Mouse (Mus musculus): ENCODE results near the gene Mybbp1a.

Mybbp1a gene

DNA sequence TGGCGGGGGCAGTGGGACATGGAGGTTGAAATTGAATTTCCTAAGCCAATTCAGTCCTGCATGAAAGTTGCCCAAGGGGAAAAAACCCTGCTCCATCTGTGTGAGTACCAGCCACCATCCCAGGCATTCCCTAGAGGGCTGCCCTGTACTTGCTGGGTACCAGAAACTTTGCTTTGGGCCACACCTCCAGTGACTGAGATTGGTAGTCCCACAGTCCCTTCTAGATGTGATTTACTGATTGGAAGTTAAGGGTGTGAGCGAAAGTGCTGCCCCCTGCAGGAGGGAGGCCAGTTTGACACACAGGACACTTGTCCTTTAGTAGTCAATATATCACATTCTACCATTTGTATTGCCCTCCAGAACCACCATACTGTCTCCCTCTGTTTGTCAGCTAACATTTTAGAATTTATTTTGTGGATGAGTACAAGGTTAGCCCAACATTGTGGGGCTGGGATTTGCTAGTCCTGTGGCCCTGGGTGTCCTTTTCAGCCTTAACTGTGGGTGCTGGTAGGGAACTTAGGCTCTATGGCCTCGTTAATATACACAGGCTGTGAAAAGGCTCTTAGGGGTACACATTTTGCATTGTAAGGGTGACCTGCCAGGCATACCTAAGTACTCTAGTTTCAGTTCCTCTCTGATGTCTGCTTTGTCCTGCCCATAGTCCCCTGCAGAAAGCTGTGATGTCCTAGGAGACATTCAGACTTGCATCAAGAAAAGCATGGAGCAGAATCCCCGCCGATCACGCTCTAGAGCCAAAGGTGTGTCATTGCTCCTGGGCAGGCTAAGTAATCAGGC, 5.4 kb downstream of the Mybbp1a start:
- no peak for DNase-seq (ENCODE audit: low read depth, low spot score)

DNA sequence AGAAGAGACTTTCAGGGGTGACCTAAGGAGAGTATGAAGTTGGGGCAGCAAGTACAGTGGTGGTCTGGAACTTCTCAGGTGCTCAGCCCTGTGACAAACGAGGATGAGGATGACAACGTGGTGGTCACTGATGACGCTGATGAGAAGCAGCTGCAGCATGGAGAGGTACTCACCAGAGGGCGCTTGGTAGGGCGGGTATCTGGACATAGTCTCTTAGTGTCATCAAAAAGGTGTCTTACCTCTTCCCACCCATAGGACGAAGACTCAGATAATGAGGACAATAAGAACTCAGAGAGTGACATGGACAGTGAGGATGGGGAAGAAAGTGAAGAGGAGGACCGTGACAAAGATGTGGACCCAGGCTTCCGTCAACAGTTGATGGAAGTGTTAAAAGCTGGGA, 6.3 kb downstream of the Mybbp1a start:
- DNase-seq (ENCODE audit: low read depth, low spot score), result no peak

DNA sequence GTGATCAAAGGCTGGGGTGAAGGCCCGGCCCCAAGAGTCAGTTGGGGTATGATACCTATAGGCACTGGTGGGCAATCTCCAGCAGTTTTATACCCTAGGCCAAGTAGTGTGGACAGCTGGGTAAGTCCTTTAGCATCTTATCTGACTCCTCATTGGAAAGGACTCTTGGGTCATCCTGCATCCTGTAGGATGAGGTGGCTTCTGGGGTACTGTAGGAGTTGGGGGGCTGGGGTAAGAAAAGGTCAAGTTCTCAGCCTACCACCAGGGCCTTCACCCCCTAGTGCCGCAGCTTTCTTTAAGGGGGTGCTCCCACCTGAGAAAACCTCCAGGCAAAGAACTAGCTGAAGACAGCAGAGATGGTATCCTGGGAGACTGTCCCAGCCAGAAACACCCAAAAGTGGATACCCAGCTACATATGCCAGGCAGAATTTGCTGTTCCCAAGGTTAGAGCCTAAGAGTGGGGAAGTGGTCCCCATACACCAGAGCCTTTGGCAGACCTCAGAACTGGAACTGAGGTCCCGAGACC, 11.0 kb downstream of the Mybbp1a start:
- DNase-seq (ENCODE audit: low read depth, low spot score), result no peak

DNA sequence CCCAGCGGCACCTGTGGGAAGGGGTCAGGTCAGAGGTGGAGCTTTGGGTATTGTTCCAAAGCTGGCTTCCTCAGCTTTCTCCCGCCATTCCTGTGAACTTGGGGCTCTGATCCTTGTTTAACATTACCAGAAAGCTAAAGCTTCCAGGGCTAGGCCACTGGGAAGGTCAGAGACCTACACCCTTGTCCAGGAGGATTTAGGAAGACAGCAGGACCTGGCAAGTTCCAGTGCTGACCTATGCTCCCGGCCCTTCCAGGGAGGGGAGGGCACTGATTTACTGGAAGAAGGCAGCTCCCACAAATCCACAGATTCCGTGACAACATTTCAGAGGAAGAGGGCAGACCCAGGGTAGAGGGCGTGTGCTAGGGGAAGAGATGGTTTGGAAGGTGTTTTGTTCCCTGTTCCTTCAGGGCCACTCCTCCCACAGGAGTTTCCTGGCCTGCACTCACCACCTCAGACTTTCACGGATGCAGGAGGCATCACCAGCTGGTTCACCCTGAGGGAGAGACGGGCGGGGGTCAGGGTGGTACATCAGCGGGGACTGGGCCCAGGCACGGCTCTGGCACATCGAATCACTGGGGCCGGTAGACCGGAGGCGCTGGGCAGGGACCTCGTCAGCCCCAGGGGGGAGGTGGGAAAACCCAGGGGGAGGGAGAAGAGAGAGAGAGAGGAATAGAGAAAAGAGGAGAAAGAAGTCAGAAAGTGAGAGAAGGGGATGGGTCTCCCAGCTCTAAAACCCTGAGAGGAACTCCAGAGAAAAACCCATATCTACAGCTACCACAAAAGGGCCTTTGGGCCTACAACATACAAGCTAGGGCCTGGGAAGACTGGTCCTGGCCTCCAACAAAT, 12.2 kb downstream of the Mybbp1a start:
- no peak for DNase-seq (ENCODE audit: low read depth, low spot score)

DNA sequence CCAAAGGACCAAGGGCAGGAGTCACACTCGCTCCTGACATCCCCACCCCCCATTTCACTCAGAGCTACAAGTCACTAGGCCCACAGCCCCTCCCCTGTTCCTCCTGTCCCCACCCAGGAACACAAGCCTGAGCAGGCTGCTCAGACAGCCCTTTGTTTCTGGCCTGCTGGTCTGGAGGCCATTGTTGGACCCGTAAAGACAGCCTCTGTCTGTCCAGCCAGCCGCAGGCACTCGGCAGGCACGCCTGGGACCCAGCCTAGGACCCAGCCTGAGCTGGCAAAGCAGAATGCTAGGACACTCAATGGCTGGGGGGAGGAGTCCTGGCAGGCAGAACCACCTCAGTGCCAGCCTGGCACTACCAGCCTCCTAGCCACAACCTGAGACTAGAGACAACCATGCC, 14.5 kb downstream of the Mybbp1a start:
- no peak for DNase-seq (ENCODE audit: low read depth, low spot score)

DNA sequence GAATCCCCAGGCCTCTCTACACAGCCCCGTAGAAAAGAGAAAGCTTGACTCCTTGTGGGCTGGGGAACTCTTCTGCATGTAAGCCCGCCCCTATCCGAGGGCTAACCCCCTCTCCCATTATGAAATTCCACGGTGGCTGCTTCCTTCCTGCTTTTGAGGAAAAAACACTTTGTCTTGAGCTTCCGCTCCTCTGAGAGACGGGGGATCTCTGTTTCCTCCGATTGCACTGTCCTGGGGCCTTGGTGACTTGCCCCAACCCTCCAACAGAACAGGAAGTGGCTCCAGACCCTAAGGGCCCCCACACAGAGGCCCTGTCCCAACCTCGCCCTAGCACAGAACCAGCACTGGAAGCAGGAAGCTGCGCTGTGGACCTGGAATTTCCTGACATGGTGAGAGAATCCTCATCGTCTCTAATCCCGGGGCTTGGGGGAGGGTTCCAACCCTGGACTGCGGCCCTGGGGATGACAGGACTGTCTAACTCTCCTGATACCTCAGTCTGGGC, 16.9 kb downstream of the Mybbp1a start:
- no peak for DNase-seq (ENCODE audit: low read depth, low spot score)

DNA sequence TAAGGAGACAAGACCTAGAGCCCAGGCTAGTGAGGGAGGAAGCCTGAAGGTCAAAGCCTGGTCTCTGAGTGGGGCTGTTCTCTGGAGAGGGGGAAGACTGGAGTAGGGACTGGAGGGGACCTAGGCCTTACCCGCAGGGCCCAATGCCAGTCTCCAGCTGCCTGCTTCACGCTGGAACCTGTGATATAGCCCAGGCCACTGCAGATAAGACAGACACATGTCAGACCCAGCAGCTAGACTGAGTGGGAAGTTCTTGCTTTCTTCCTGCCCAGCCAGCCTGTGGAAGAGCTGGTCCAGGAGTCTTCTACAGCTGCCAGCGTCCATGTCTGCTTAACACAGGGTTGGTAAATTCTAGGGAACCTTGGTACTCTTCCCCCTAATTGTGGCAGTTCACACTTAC, 17.3 kb downstream of the Mybbp1a start:
- no peak for DNase-seq (ENCODE audit: low read depth, low spot score)

DNA sequence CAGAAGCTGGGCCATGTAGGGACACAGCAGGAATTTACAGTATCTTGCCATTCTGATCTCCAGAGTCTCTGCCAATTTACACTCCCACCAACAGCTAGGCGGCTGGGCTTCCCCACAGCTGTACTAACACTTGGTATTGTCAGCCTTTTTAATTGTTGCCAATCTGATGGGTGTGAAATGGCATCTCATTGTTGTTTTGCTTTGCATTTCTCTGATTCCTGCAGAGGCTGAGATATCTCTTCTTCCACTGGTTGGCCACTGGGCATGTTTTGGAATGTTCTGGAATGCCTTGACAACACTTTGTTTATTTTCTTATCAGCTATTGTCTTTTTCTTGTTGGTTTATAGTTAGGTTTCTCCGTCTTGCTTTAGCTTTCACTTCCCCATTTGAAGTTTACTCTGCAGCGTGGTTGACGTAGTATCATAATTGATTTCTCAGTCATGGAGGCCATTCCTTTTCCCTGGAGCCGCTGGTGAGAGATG, 20.4 kb downstream of the Mybbp1a start:
- no peak for DNase-seq (ENCODE audit: low read depth, low spot score)

DNA sequence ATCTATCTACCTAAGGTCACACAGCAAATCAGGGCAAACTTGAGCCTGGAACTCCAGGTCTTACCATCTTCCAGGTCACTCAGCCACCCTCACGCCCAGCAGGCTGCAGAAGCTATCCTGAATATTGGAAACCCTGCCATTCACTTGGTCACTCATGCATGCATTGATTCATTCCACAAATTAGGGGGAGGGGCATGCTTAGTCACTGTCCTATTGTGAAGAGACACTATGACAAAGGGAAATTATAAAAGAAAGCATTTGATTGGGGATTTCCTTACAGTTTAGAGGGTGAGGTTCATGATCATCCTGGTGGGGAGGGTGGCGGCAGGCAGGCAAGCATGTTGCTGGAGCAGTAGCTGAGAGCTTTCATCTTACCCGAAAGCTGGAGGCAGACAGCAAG, 23.7 kb downstream of the Mybbp1a start:
- DNase-seq (ENCODE audit: low read depth, low spot score), result no peak

DNA sequence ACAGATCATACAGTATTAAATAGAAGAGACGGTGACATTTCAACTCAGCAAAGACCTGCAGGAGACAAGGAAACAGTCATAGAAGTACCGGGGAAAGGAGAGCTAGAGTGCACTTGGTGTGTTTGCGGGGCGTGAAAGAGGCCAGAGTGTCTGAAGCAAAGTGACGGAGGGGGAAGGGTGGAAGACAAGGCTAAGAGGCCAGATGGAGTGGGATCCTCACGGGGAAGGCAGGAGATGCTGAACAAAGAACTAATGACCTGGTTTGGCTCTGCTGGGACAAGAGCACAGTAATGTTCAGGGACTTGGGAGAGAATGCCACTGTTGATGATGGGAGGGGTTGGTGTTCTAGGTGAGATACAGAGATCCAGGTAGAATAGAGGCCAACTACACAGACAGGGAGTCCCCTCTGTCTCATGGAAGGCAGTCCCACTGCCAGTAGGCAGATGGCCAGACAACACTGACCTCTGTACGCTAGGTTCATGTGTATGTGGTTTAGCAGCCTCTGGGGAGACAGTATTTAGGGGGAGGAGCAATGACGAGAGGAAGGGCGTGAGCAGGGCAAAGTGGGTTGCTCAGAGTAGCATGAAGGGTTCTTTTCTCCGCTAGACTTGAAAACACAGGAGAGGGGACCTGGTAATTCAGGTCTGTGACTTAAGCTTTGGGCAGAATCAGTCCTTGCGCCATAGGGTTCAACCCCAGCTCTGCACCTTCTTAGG, 25.0 kb downstream of the Mybbp1a start:
- DNase-seq (ENCODE audit: low read depth, low spot score), result no peak

DNA sequence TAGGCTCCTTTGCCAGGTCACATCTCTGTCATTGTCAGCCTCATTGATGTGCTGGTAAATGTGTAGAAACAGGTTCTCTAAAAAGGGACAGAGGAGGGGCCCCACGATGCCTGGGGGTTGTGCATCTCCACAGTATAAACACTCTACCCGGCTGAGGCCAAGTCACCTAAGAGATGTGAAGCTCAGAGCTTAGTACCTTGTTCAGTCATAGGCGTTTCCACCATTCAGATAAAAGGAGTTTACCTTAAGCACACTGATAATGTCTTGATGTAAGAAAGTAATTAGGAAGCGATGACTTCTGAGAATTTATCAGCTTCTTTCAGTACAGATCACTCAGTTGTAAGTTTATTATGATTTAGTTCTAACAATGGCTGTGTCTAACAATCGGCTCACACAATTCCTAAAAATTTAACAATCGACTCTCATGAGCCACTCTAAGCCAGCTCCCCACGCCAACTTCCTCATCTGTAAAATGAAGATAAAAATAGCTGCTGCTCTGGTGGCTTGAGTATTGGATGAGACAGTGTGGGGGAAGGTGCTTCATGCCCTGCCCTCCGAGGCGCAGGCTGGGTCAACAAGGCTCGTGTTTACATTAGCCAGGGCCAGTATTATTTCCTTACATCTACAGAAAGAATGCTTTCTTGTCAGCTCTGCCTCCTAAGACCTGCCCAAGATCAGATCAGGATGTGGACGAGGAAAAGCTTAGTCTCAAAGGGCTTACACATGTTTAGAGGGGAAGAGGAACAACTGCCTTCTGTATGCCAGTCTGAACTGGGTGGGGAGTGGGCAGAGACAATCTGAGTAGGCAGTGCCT, 25.7 kb downstream of the Mybbp1a start:
- no peak for DNase-seq (ENCODE audit: low read depth, low spot score)

DNA sequence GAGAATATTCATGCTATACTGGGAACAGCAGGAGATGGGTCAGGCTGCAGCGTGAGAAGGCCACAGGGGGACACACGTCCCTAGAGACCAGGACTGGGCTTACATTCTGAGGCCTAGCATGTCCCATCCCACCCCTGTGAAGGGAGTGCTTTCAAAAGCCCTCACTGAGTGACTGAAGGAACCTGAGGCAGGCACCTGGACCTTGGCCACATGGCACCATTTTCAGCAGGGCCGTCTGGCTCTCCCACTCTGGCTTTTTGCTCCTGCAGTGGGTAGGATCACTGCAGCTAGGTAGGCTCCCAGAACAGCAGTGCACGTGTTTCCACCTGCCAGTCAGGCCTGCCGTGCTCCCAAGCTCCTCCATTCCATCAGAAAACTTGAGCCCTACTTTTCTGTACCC, 27.4 kb downstream of the Mybbp1a start:
- no peak for DNase-seq (ENCODE audit: low read depth, low spot score)

DNA sequence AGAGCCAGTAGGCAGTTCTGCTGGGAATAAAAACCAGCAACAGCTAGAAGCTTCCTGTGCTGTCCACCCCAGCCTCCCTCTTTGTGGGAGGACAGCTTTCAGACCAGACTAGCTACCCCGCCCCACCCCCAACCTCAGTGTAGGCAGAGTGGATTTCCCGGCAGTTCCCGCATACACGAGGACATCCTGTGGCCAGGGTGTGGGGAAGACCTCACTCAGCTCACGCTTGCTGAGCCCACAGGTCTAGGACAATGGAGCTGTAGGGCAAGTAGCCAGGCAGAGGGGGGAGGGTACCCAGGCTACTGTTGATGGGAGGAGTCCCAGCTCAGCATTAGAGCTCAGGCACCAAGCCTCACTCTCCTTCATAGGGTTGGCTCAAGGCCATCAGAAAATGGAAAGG, 28.1 kb downstream of the Mybbp1a start:
- no peak for DNase-seq (ENCODE audit: low read depth, low spot score)

DNA sequence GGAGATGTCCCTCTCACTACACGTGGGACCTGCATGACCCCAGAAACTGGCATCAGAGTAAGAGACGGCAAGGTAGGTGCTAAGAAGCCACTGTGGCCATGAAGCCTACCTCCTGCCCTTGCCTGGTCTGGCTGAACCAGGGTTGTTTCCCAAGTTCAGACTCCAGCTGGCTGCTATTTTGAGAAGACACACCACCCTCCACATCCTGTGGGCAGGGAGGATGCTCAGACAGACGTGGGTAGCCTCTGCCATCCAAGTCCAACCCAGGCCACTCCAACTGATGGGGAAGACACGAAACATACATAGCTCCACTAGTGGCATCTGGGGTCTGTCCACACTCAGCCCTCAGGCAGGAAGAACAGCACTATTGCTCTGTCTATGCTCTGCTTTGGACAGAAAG, 28.8 kb downstream of the Mybbp1a start:
- DNase-seq (ENCODE audit: low read depth, low spot score), result no peak

DNA sequence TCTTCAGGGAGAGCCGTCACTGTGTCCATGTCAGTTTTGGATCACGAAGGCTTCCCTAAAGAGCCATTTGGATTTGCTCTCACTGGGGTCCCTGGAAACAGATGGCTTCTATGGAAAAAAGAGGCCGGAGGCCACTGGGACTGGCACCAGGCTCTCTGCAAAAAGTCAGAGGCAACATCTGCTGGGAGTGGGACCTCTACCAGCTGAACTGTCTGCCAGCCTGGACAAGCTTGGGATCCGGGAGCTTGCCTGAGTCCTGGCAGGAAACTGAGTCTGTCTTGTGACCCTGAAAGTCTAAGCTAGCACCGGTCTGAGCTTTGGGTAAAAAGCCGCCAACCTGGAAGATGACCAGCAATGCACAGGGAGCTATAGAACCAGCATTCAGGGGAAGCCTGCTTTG, 30.2 kb downstream of the Mybbp1a start:
- DNase-seq (ENCODE audit: low read depth, low spot score), result no peak

DNA sequence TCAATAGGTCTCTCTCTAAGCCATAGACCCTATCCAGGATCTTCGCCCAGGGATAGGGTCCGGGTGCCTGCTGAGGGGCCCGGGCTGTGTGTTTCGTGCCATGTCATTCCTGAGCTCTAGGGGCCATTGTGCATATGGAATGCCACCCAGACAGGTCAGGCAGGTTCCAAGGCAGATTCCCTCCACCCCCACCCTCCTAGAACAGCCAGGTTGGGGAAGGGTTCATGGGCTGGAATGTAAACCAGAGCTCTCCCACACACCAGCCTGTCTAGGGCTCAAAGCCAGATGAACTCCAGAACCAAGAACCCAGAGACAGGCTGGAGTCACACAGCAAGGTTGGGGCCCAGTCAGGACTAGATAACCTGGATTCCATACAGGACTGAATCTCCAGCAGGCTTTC, 32.4 kb downstream of the Mybbp1a start:
- DNase-seq (ENCODE audit: low read depth, low spot score), result no peak

DNA sequence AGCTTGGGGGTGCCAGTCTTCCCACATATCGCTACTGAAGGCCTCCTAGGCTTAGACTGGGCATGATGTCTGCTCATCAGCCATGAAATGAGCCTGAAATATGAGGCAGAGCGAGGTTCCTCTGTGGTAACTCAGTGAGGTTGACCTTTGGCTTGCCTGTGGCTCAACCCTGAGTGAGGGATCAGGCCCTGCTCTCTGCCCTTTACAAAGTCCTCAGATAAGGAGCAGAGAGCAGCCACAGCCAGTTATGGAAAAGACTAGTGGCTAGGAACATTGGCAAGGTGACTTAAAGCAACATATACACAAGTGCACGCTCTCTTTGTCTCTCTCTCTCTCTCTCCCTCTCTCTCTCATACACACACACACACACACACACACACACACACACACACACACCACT, 33.8 kb downstream of the Mybbp1a start:
- no peak for DNase-seq (ENCODE audit: low read depth, low spot score)

DNA sequence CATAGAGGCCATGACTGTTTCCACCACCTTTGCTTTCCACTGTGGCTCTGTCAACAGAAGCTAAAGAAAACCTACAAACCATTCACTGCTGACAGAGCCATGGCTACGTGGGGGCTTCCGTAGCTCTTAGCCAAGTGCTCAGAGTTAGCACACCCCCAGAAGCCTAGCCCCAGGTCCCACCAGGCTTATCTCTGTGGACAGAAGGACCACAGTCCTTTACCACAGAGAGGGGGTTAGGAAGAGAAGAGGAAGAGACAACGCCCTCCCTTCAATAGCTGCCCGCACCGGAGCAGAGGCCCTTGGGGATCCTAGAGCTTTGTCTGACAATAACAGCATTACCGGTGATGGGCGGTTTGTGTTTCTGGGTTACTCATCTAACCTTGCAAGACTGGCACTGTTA, 34.3 kb downstream of the Mybbp1a start:
- DNase-seq (ENCODE audit: low read depth, low spot score), result no peak

DNA sequence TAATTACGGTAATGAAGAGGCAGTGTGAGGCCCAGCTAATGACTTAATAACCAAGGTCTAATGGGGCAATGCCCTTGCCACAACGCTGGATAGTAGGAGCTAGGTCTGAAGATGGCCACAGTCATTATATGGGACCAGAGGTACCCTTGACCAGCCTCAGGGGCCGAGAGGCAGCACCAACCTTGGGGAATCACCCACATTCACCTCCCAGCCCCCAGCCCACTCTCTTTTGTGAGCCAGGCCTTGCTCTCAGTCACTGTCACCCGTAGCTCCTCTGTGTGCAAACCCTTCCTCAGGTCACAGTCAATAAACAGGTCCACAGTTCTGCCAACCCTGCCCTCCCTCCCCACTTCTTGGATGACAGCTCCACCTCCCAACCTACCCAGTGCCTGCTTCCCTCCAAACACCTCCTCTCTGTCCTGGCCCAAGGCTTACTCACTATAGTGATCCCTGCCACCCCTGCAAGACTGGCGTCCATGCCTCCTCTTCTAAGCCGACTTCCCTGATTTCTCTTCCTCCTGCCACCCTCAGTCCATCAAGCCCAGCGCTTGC, 35.0 kb downstream of the Mybbp1a start:
- no peak for DNase-seq (ENCODE audit: low read depth, low spot score)

DNA sequence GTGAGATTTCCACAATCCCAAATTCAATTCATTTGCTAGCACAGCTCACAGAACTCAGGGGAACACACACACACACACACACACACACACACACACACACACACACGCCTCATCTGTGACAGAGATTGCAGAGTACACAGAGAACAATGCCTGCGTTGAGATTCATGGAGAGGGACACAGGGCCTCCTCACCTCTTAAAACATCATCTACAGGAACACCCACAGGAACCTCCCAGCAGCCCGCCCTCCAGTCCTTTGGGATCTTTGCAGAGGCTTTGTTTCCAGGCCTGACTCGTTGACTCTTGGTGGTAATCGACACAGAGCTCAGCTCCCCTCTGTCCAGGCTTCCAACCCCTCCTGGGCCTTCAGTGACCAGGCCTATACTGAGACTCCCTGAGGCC, 36.0 kb downstream of the Mybbp1a start:
- DNase-seq (ENCODE audit: low read depth, low spot score), result no peak

DNA sequence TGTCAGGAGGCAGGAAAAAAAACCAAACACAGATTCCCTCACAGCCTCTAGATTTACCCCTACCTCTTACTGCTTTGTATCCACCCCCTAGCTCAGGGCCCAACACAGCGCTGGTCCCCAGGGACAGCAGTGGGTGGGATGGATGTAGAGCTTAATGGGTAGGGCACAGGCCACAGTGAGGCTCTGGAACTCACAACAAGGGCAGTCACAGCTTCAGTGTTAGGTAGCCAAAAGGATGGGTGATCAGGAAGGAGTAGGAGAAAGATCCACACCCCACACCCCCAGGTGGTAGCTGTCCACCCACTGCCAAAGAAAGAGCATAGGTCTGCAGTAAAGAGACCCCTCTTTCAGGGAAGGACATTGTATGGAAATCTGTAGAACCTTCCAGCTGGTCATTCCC, 36.5 kb downstream of the Mybbp1a start:
- no peak for DNase-seq (ENCODE audit: low read depth, low spot score)

Measured in retina, postnatal 7 days (tissue).